Comparison of ENCODE assay signal across 9 mouse cellular contexts in genomic region chr15:13088504-13089058, GRCm38 (mm10).
DNase-seq lines count a peak whose midpoint lies in the region; ATAC-seq and TF ChIP-seq lines count a peak whose summit lies in the region.
"Had no signal": no experiment of that assay in that cellular context is flagged by ENCODE, and none has a peak within 500 bp of the region (broad histone marks: within the 10 kb centered on the region; RNA-seq: fewer than 3 reads in every experiment).

No protein-coding gene starts in this region.

- no peaks in the 10 kb centered on the region for H3K36me3 ChIP-seq in heart, embryonic 11.5 days (ENCODE audit: control insufficient read depth, insufficient read depth, low read length)
- no peaks in the 10 kb centered on the region for H3K36me3 ChIP-seq in embryonic facial prominence, embryonic 13.5 days
- H3K36me3 ChIP-seq in hindbrain, embryonic 16.5 days (ENCODE audit: control insufficient read depth, insufficient read depth, low read length): no peaks in the 10 kb centered on the region
- H3K36me3 ChIP-seq in midbrain, postnatal 0 days (ENCODE audit: insufficient read depth, low read length): no peaks in the 10 kb centered on the region
- H3K36me3 ChIP-seq: lung, embryonic 15.5 days had no signal

- peak; percentile 84 for TF ChIP-seq CTCF in left cerebral cortex, adult 2 months (IDR thresholded peaks at IDR 0.05)
- peak; percentile 87 for TF ChIP-seq CTCF in midbrain, postnatal 0 days (IDR thresholded peaks at IDR 0.05)

- DNase-seq in heart, adult 8-10 months (ENCODE audit: low spot score): no peak
- peak; percentile 62 for DNase-seq in adrenal gland, postnatal 10 days
- peak; percentile 54 to 69 for DNase-seq in left cerebral cortex, adult 2 months (ENCODE audit: extremely low spot score in 1 of 2, low spot score in 2 of 2)
- peak; percentile 66 for DNase-seq in midbrain, postnatal 0 days (ENCODE audit: low spot score)
- DNase-seq in spleen, postnatal 4 days (ENCODE audit: low spot score in 2 of 2): no peak

- WGBS in heart, embryonic 11.5 days (ENCODE audit: insufficient replicate concordance): 44% methylated on average over 7 of the region's 7 CpGs
- 48% methylated on average over 7 of the region's 7 CpGs for WGBS in embryonic facial prominence, embryonic 13.5 days
- WGBS in hindbrain, embryonic 16.5 days: 45% methylated on average over 7 of the region's 7 CpGs
- 43% methylated on average over 7 of the region's 7 CpGs for WGBS in midbrain, postnatal 0 days

- no peak overlapping the region for H3K4me2 ChIP-seq in heart, embryonic 11.5 days
- no peak overlapping the region for H3K4me2 ChIP-seq in embryonic facial prominence, embryonic 13.5 days
- no peak overlapping the region for H3K4me2 ChIP-seq in hindbrain, embryonic 16.5 days (ENCODE audit: low read length)
- no peak overlapping the region for H3K4me2 ChIP-seq in midbrain, postnatal 0 days (ENCODE audit: low read depth, low read length, poor library complexity, severe bottlenecking)
- H3K4me2 ChIP-seq: lung, embryonic 15.5 days had no signal

- no peaks in the 10 kb centered on the region for H3K27me3 ChIP-seq in heart, embryonic 11.5 days (ENCODE audit: control insufficient read depth, insufficient read depth, low read length)
- H3K27me3 ChIP-seq in embryonic facial prominence, embryonic 13.5 days: no peaks in the 10 kb centered on the region
- H3K27me3 ChIP-seq in hindbrain, embryonic 16.5 days (replicated peaks; ENCODE audit: control insufficient read depth, insufficient read depth, low read length): no peaks in the 10 kb centered on the region
- no peaks in the 10 kb centered on the region for H3K27me3 ChIP-seq in midbrain, postnatal 0 days (ENCODE audit: insufficient read depth, low read length)
- H3K27me3 ChIP-seq: lung, embryonic 15.5 days had no signal

- no peak overlapping the region for H3K9ac ChIP-seq in heart, embryonic 11.5 days (ENCODE audit: low read depth, low read length)
- no peak overlapping the region for H3K9ac ChIP-seq in embryonic facial prominence, embryonic 13.5 days
- no peak overlapping the region for H3K9ac ChIP-seq in hindbrain, embryonic 16.5 days (ENCODE audit: low read depth, low read length)
- no peak overlapping the region for H3K9ac ChIP-seq in midbrain, postnatal 0 days (replicated peaks; ENCODE audit: low read length, poor library complexity, severe bottlenecking)
- H3K9ac ChIP-seq: lung, embryonic 15.5 days had no signal

- intact Hi-C loops in left cerebral cortex, adult 2 months (cut with DNase I): loop anchor here (5.0 kb wide), 2 partner anchors 769 to 964 kb away; no protein-coding TSS in a partner anchor

- no peak overlapping the region for H3K4me3 ChIP-seq in heart, embryonic 11.5 days (ENCODE audit: low read depth, low read length)
- H3K4me3 ChIP-seq in embryonic facial prominence, embryonic 13.5 days: no peak overlapping the region
- no peak overlapping the region for H3K4me3 ChIP-seq in hindbrain, embryonic 16.5 days (ENCODE audit: low read length)
- H3K4me3 ChIP-seq in left cerebral cortex, adult 2 months: no peak overlapping the region
- no peak overlapping the region for H3K4me3 ChIP-seq in midbrain, postnatal 0 days (ENCODE audit: low read depth, low read length)
- H3K4me3 ChIP-seq: lung, embryonic 15.5 days had no signal

- H3K4me1 ChIP-seq in heart, embryonic 11.5 days (ENCODE audit: control insufficient read depth, insufficient read depth, low read length): no peaks in the 10 kb centered on the region
- H3K4me1 ChIP-seq in embryonic facial prominence, embryonic 13.5 days: no peaks in the 10 kb centered on the region
- H3K4me1 ChIP-seq in hindbrain, embryonic 16.5 days (ENCODE audit: control insufficient read depth, insufficient read depth, low read depth, low read length): no peaks in the 10 kb centered on the region
- no peaks in the 10 kb centered on the region for H3K4me1 ChIP-seq in midbrain, postnatal 0 days (ENCODE audit: insufficient read depth, low read length)
- H3K4me1 ChIP-seq: lung, embryonic 15.5 days had no signal

- ATAC-seq in heart, embryonic 11.5 days (replicated peaks; ENCODE audit: insufficient number of reproducible peaks, low FRiP score, low TSS enrichment): 0 out of 2 replicates have a peak, but pooled peaks have one; percentile 46
- ATAC-seq in embryonic facial prominence, embryonic 13.5 days (ENCODE audit: insufficient number of reproducible peaks, insufficient read depth, low FRiP score, low TSS enrichment, low read depth): 0 out of 2 replicates have a peak, but pooled peaks have one; percentile 37
- peak; percentile 76 for ATAC-seq in hindbrain, embryonic 16.5 days
- ATAC-seq in midbrain, postnatal 0 days (ENCODE audit: low FRiP score): peak; percentile 67

- no peaks in the 10 kb centered on the region for H3K9me3 ChIP-seq in heart, embryonic 11.5 days (replicated peaks; ENCODE audit: control insufficient read depth, low read length)
- H3K9me3 ChIP-seq in embryonic facial prominence, embryonic 13.5 days: no peaks in the 10 kb centered on the region
- H3K9me3 ChIP-seq in hindbrain, embryonic 16.5 days (ENCODE audit: control insufficient read depth, low read length): no peaks in the 10 kb centered on the region
- no peaks in the 10 kb centered on the region for H3K9me3 ChIP-seq in midbrain, postnatal 0 days (ENCODE audit: low read length)
- H3K9me3 ChIP-seq: lung, embryonic 15.5 days had no signal

- H3K27ac ChIP-seq in heart, embryonic 11.5 days (ENCODE audit: low read depth, low read length): no peak overlapping the region
- H3K27ac ChIP-seq in embryonic facial prominence, embryonic 13.5 days: no peak overlapping the region
- no peak overlapping the region for H3K27ac ChIP-seq in hindbrain, embryonic 16.5 days (ENCODE audit: low read depth, low read length)
- H3K27ac ChIP-seq in left cerebral cortex, adult 2 months: no peak overlapping the region
- no peak overlapping the region for H3K27ac ChIP-seq in midbrain, postnatal 0 days (ENCODE audit: low read depth, low read length)
- H3K27ac ChIP-seq: lung, embryonic 15.5 days had no signal

Comparison
In these comparisons a context has a peak if more than half of its experiments do, and no peak if none do; other contexts are left out.
1. DNase-seq: peak in adrenal gland, postnatal 10 days (single experiment), left cerebral cortex, adult 2 months (2 of 2) and midbrain, postnatal 0 days (single experiment); none in heart, adult 8-10 months (single experiment) and spleen, postnatal 4 days (0 of 2).
2. Peak in every context shown above with its lines, with median percentiles within 50 percentile points of each other: ATAC-seq.